Mouse (Mus musculus) monocyte, adult 2 months (primary cell): Measurements from ENCODE around the gene Plxna2.

Experiments
- DNase-seq, 2 experiments: peaks; one replicate each; pipeline ENCODE4 v3.0.0; 2022; ENCODE audit warnings: low spot score in 2 of 2, low read depth in 1 of 2

Gene Plxna2

GRCm38 (mm10) chr1:194617918-194618317 is at the start of gene Plxna2:
TSS of gene Plxna2 (plus strand) at chr1:194618218.
- no peak for DNase-seq

GRCm38 (mm10) chr1:194573870-194574269 is 44.1 kb upstream of the Plxna2 start:
- DNase-seq: no peak

GRCm38 (mm10) chr1:194578270-194578669 is 39.7 kb upstream of the Plxna2 start:
- DNase-seq: no peak

GRCm38 (mm10) chr1:194580539-194580938 is 37.5 kb upstream of the Plxna2 start:
- no peak for DNase-seq

GRCm38 (mm10) chr1:194586670-194587069 is 31.3 kb upstream of the Plxna2 start:
- DNase-seq: no peak

GRCm38 (mm10) chr1:194587532-194587931 is 30.5 kb upstream of the Plxna2 start:
- no peak for DNase-seq

GRCm38 (mm10) chr1:194587956-194588668 is 29.9 kb upstream of the Plxna2 start:
- no peak for DNase-seq

GRCm38 (mm10) chr1:194588711-194589451 is 29.1 kb upstream of the Plxna2 start:
- DNase-seq: no peak

GRCm38 (mm10) chr1:194593155-194593554 is 24.9 kb upstream of the Plxna2 start:
- DNase-seq: no peak

- DNase-seq: no peak
Measured at GRCm38 (mm10) chr1:194607406-194608261, 10.4 kb upstream of the Plxna2 start.

GRCm38 (mm10) chr1:194610516-194610915 is 7.5 kb upstream of the Plxna2 start:
- no peak for DNase-seq

GRCm38 (mm10) chr1:194612628-194613027 is 5.4 kb upstream of the Plxna2 start:
- DNase-seq: no peak

- DNase-seq: no peak
Measured at GRCm38 (mm10) chr1:194613271-194613834, 4.7 kb upstream of the Plxna2 start.

- no peak for DNase-seq
Measured at GRCm38 (mm10) chr1:194613923-194614830, 3.8 kb upstream of the Plxna2 start.

GRCm38 (mm10) chr1:194616136-194616535 is 1.9 kb upstream of the Plxna2 start:
- DNase-seq: no peak

GRCm38 (mm10) chr1:194618841-194619311 is 858 bp downstream of the Plxna2 start:
- DNase-seq: no peak

GRCm38 (mm10) chr1:194619353-194620244 is 1.6 kb downstream of the Plxna2 start:
- no peak for DNase-seq

GRCm38 (mm10) chr1:194620245-194620991 is 2.4 kb downstream of the Plxna2 start:
- DNase-seq: no peak
